Mouse (Mus musculus): Measurements from ENCODE around the gene Naa16.

Gene Naa16

DNA sequence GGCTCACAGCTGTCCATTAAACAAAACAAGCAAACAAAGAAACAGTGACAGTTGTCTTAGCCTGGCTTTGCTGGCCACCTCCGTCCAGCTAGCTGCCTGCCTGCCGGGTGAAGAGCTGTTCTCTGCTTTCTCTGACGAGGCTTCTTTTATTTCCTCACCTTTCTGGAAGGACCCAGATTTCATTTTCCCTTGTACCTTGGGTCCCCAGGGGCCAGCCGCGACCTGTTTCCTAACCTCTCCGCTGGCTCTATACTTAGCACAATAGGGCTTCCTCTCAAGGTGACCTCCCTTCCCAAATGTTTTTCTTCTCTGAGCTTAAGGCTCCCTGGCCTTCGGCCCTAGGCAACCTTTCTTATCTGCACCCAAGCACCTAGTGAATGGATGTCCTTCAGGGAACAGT is 112.7 kb downstream of the Naa16 start:
- in situ Hi-C loops (cut with MboI, MseI) = no loop called here

DNA sequence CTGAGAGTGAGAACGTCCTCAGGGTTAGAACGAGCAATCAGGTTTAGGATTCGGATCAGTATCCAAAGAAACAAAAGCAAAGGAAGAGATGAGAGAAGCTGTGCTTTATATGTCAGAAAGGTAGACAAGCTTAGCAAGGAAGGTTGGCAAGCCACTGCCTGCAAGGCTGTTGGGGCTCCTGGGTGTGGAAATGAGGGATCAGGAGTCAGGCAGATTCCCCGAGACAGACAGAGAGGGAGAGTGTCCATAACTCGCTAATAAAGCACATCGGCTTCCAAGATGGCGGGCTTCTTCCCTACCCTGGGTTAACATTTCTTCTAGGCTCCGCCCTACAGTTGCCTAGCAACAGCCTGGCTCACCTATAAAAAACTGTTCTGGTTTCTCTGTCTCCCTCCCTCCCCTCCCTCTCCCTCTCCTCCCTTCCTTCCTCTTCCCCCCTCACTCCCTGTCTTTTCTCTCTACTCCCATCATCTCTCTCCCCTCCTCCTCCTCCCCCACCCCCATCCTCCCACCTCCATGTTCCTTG is 114.6 kb downstream of the Naa16 start:
- in situ Hi-C loops (cut with MboI, MseI) = no loop called here

DNA sequence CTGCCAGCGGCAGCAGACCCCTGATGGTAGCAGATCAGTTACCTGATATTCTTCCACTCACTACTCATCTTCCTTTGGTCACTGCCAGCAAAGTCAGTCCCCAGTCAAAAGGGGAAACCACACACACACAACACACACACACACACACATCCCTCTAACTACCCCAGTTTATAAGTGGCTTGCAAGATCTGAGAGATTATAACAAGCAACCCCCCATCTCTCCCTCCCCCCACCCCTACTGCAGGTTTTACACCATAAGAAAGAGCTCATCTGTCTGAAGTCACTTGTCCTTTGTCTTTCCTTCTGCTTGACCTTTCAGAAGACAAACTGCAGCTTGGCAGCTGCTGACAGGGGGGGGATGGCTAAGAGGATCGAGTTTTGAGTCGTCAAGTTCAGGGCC is 115.1 kb downstream of the Naa16 start:
- in situ Hi-C loops (cut with MboI, MseI) = no loop called here
